Mouse (Mus musculus) liver, postnatal 0 days (tissue): ENCODE measurements at regions not wholly inside any gene's neighbourhood (a gene's known extent, or its start where the extent isn't known, plus 50 kb on each side); places are given as distances from the start of the nearest gene placed in this dataset.

Experiments
- ATAC-seq: fragments of 200-750 bp; cut with Nextera tagmentation; 2 replicates; pipeline ENCODE4 v1.8.0; 2017; ENCODE audit warnings: mild to moderate bottlenecking, moderate library complexity
- DNase-seq: peaks from one replicate; pipeline ENCODE4 v3.0.0-alpha.2; 2016
- H3K27ac ChIP-seq: fragments of 300-500 bp; sonication (generic); 2 replicates; pipeline ENCODE4 v1.5.1; 2014; ENCODE audit warnings: antibody characterized with exemption, moderate library complexity, mild to moderate bottlenecking, low read depth
- H3K27me3 ChIP-seq: fragments of 300-500 bp; sonication (generic); 2 replicates; pipeline ENCODE4 v1.6.1; 2014; ENCODE audit warnings: low read length, control low read depth, mixed read lengths; ENCODE audit not compliant: insufficient read depth
- H3K36me3 ChIP-seq: fragments of 300-500 bp; sonication (generic); replicated peaks from 2 replicates; pipeline ENCODE4 v1.6.1; 2014; ENCODE audit warnings: mild to moderate bottlenecking, control low read depth, low read length, moderate library complexity, mixed read lengths; ENCODE audit not compliant: insufficient read depth
- H3K4me1 ChIP-seq: fragments of 300-500 bp; sonication (generic); 2 replicates; pipeline ENCODE4 v1.6.1; 2014; ENCODE audit warnings: antibody characterized with exemption, mild to moderate bottlenecking, control low read depth; ENCODE audit not compliant: insufficient read depth
- H3K4me2 ChIP-seq: fragments of 300-500 bp; sonication (generic); 2 replicates; pipeline ENCODE4 v1.6.1; 2014; ENCODE audit warnings: low read depth, mild to moderate bottlenecking, low read length, moderate library complexity, mixed read lengths
- H3K4me3 ChIP-seq: fragments of 300-500 bp; sonication (generic); 2 replicates; pipeline ENCODE4 v1.5.1; 2014; ENCODE audit warnings: low read depth, low read length
- H3K9ac ChIP-seq: fragments of 300-500 bp; sonication (generic); replicated peaks from 2 replicates; pipeline ENCODE4 v1.6.1; 2014; ENCODE audit warnings: mild to moderate bottlenecking, moderate library complexity
- H3K9me3 ChIP-seq: fragments of 300-500 bp; sonication (generic); 2 replicates; pipeline ENCODE4 v1.6.1; 2016; ENCODE audit warnings: mild to moderate bottlenecking, control low read depth, low read length, mixed read lengths
- CTCF ChIP-seq: sonication (generic); IDR thresholded peaks from 2 replicates; pipeline ENCODE4 v1.5.1; 2016; ENCODE audit warnings: antibody characterized with exemption, low read depth
- EP300 ChIP-seq: IDR thresholded peaks from 2 replicates; pipeline ENCODE4 v1.6.1; 2016; ENCODE audit warnings: antibody characterized with exemption, low read depth, mild to moderate bottlenecking
- WGBS: fragments of 180-500 bp; shearing (Covaris S2); extraction: QIAGEN DNeasy Blood & Tissue Kit; methylation state at CpG from one replicate; pipeline ENCODE4 v1.1.7; 2014; ENCODE audit not compliant: insufficient replicate concordance; 5-methylcytosine and 5-hydroxymethylcytosine counted together

- no peaks in the 10 kb centered on the region for H3K36me3 ChIP-seq
- no peak overlapping the region for H3K4me2 ChIP-seq
- ATAC-seq (no peak), DNase-seq (no peak)
- no peak overlapping the region for H3K27ac ChIP-seq
- no peaks in the 10 kb centered on the region for H3K27me3 ChIP-seq
- no peak overlapping the region for H3K9ac ChIP-seq
- no peak for TF ChIP-seq EP300
- no peak overlapping the region for H3K4me3 ChIP-seq
- no peaks in the 10 kb centered on the region for H3K9me3 ChIP-seq
- H3K4me1 ChIP-seq, result no peaks in the 10 kb centered on the region
- whole genome bisulfite sequencing, result 53% methylated on average over 1 of the region's 1 CpGs
These were observed 164.1 kb downstream of the Tmx1 start for GRCm38 (mm10) chr12:70617024-70617423.

- H3K4me2 ChIP-seq, result no peak overlapping the region
- H3K9ac ChIP-seq, result no peak overlapping the region
- 58% methylated on average over 3 of the region's 3 CpGs for WGBS
These were observed 165.1 kb downstream of the Tmx1 start for GRCm38 (mm10) chr12:70617979-70618378.

GRCm38 (mm10) chr12:70619436-70619835 lies 166.5 kb downstream of the Tmx1 start:
- H3K4me2 ChIP-seq, result no peak overlapping the region
- no peak overlapping the region for H3K4me3 ChIP-seq
- no peaks in the 10 kb centered on the region for H3K36me3 ChIP-seq
- H3K9ac ChIP-seq, result no peak overlapping the region
- no peak for DNase-seq
- WGBS, result 90% methylated on average over 2 of the region's 2 CpGs
- TF ChIP-seq CTCF (no peak), EP300 (no peak)
- H3K27ac ChIP-seq, result no peak overlapping the region
- no peaks in the 10 kb centered on the region for H3K9me3 ChIP-seq
- ATAC-seq, result no peak
- H3K4me1 ChIP-seq, result no peaks in the 10 kb centered on the region
- no peaks in the 10 kb centered on the region for H3K27me3 ChIP-seq

More at GRCm38 (mm10) chr12:70617979-70618378, 165.1 kb downstream of the Tmx1 start:
- ATAC-seq (peak; percentile 86), DNase-seq (no peak)
- Histone ChIP-seq H3K27me3 (no peaks in the 10 kb centered on the region), H3K9me3 (no peaks in the 10 kb centered on the region), H3K27ac (no peak overlapping the region), H3K4me1 (no peaks in the 10 kb centered on the region), H3K36me3 (no peaks in the 10 kb centered on the region), H3K4me3 (no peak overlapping the region)
- TF ChIP-seq CTCF (no peak), EP300 (no peak)

- Histone ChIP-seq H3K27ac (no peak overlapping the region), H3K4me1 (no peaks in the 10 kb centered on the region), H3K36me3 (no peaks in the 10 kb centered on the region), H3K9ac (no peak overlapping the region), H3K27me3 (no peaks in the 10 kb centered on the region), H3K4me3 (no peak overlapping the region), H3K9me3 (no peaks in the 10 kb centered on the region), H3K4me2 (no peak overlapping the region)
- ATAC-seq (no peak), DNase-seq (no peak)
- 74% methylated on average over 4 of the region's 4 CpGs for WGBS
- TF ChIP-seq EP300 (no peak), CTCF (no peak)
These were observed 169.1 kb downstream of the Tmx1 start for GRCm38 (mm10) chr12:70622019-70622418.

- no peak overlapping the region for H3K4me2 ChIP-seq
- ATAC-seq (no peak), DNase-seq (no peak)
- no peaks in the 10 kb centered on the region for H3K9me3 ChIP-seq
- no peaks in the 10 kb centered on the region for H3K36me3 ChIP-seq
- TF ChIP-seq CTCF (no peak), EP300 (no peak)
- H3K27me3 ChIP-seq, result no peaks in the 10 kb centered on the region
- no peak overlapping the region for H3K9ac ChIP-seq
- H3K4me1 ChIP-seq, result no peaks in the 10 kb centered on the region
- no peak overlapping the region for H3K4me3 ChIP-seq
- WGBS, result 55% methylated on average over 9 of the region's 9 CpGs
- H3K27ac ChIP-seq, result no peak overlapping the region
These were observed 171.5 kb downstream of the Tmx1 start for GRCm38 (mm10) chr12:70624298-70624980.

GRCm38 (mm10) chr12:70627638-70628037 lies 174.7 kb downstream of the Tmx1 start:
- H3K27ac ChIP-seq, result no peak overlapping the region
- no peak overlapping the region for H3K4me2 ChIP-seq
- H3K9ac ChIP-seq, result no peak overlapping the region
- DNase-seq, result no peak
- no peaks in the 10 kb centered on the region for H3K27me3 ChIP-seq
- H3K4me1 ChIP-seq, result no peaks in the 10 kb centered on the region
- no peak overlapping the region for H3K4me3 ChIP-seq
- 75% methylated on average over 7 of the region's 7 CpGs for WGBS
- no peaks in the 10 kb centered on the region for H3K9me3 ChIP-seq
- no peak for ATAC-seq
- no peak for TF ChIP-seq EP300
- no peak for TF ChIP-seq CTCF
- no peaks in the 10 kb centered on the region for H3K36me3 ChIP-seq
